Mouse (Mus musculus): ENCODE results near the gene P2rx5. TPM values are rescaled to one million over a fixed set of nuclear protein-coding genes. Genes with fewer than 3 reads are reported as not detected.

The P2rx5 gene
- total RNA-seq, 2 experiments from 2014 or later = 1.8 to 2.7 TPM

Other genes with a start within 250 kb of the P2rx5 start
- 10 to 100 TPM; 16.6 to 18.3 TPM for gene Atp2a3, start 199.3 kb upstream of the P2rx5 start, total RNA-seq (2021)
- 1 to 10 TPM; 1.3 to 3.2 TPM for gene P2rx1, start 161.3 kb upstream of the P2rx5 start, total RNA-seq (2021)
- 1 to 10 TPM; 2.5 to 2.6 TPM for gene Camkk1, start 141.4 kb upstream of the P2rx5 start, total RNA-seq (2021)
- 10 to 100 TPM; 15.2 to 17.2 TPM for gene Ncbp3, start 112.6 kb upstream of the P2rx5 start, total RNA-seq (2021)
- gene Itgae, start 69.8 kb upstream of the P2rx5 start, total RNA-seq (2021) = under 1 TPM; 0.42 to 0.45 TPM
- gene Haspin, start 22.1 kb upstream of the P2rx5 start, total RNA-seq (2021) = 1 to 10 TPM; 4.6 to 5.9 TPM
- gene Emc6, start 16.6 kb downstream of the P2rx5 start, total RNA-seq (2021) = 10 to 100 TPM; 60.5 to 72.1 TPM
- 10 to 100 TPM; 74.0 to 82.4 TPM for gene Tax1bp3, start 16.7 kb downstream of the P2rx5 start, total RNA-seq (2021)
- 10 to 100 TPM; 19.1 to 19.4 TPM for gene Ctns, start 38.6 kb downstream of the P2rx5 start, total RNA-seq (2021)
- 1 to 10 TPM; 6.8 to 9.0 TPM for gene Shpk, start 39.0 kb downstream of the P2rx5 start, total RNA-seq (2021)
- under 1 TPM; 0.14 to 0.22 TPM for gene Trpv1, start 73.9 kb downstream of the P2rx5 start, total RNA-seq (2021)
- under 1 TPM; 0.08 to 0.17 TPM for gene Trpv3, start 107.0 kb downstream of the P2rx5 start, total RNA-seq (2021)
- gene Aspa, start 169.2 kb downstream of the P2rx5 start, total RNA-seq (2021) = 10 to 100 TPM in 1 of 2 experiments, 1 to 10 TPM in 1; 7.7 to 12.0 TPM
- not detected for gene Gm49340, start 169.3 kb downstream of the P2rx5 start, total RNA-seq (2021)
- under 1 TPM; 0.22 to 0.56 TPM for gene Spata22, start 169.3 kb downstream of the P2rx5 start, total RNA-seq (2021)
- gene Olfr20, start 190.4 kb downstream of the P2rx5 start, total RNA-seq (2021) = not detected
- not detected for gene Olfr376, start 210.8 kb downstream of the P2rx5 start, total RNA-seq (2021)
- gene Olfr1, start 239.2 kb downstream of the P2rx5 start, total RNA-seq (2021) = not detected

Data from adrenal gland, postnatal 4 days (tissue).